Mouse (Mus musculus) liver, embryonic 14.5 days (tissue): ENCODE data around the gene Olfr1368. TPM values are rescaled to one million over a fixed set of nuclear protein-coding genes. Genes with fewer than 3 reads are reported as not detected.

Experiments used
- ATAC-seq: fragments of 200-750 bp; cut with Nextera tagmentation; 2 replicates; pipeline ENCODE4 v1.8.0; 2017; ENCODE audit warnings: moderate number of reproducible peaks, mild to moderate bottlenecking, moderate library complexity; ENCODE audit not compliant: insufficient read depth
- DNase-seq, 3 experiments: peaks; one replicate each; pipeline ENCODE4 v3.0.0-alpha.2; 2012 to 2013; ENCODE audit warnings: low read depth in 3 of 3, low spot score in 3 of 3
- H3K27ac ChIP-seq: fragments of 300-500 bp; sonication (generic); 2 replicates; pipeline ENCODE4 v1.5.1; 2014; ENCODE audit warnings: moderate library complexity, mild to moderate bottlenecking, control low read depth, inconsistent platforms
- H3K27me3 ChIP-seq: fragments of 300-500 bp; sonication (generic); 2 replicates; pipeline ENCODE4 v1.6.1; 2014; ENCODE audit warnings: mild to moderate bottlenecking, low read length, moderate library complexity; ENCODE audit not compliant: control insufficient read depth, insufficient read depth
- H3K36me3 ChIP-seq: fragments of 300-500 bp; sonication (generic); replicated peaks from 2 replicates; pipeline ENCODE4 v1.6.1; 2014; ENCODE audit warnings: low read depth; ENCODE audit not compliant: control insufficient read depth, insufficient read depth
- H3K4me1 ChIP-seq, 2 experiments: fragments of 200-500 bp in 1 of 2; fragments of 300-500 bp in 1 of 2; sonication (generic) in 1 of 2; replicated peaks; 2 replicates each; pipeline ENCODE4 v1.6.1; 2012 to 2014; ENCODE audit warnings: antibody characterized with exemption in 1 of 2, inconsistent platforms in 1 of 2, low read length in 1 of 2; ENCODE audit not compliant: control insufficient read depth in 2 of 2, insufficient read depth in 2 of 2
- H3K4me2 ChIP-seq: fragments of 300-500 bp; sonication (generic); 2 replicates; pipeline ENCODE4 v1.6.1; 2014; ENCODE audit warnings: low read depth, mild to moderate bottlenecking, control low read depth, moderate library complexity
- H3K4me3 ChIP-seq, 2 experiments: fragments of 200-500 bp in 1 of 2; fragments of 300-500 bp in 1 of 2; sonication (generic) in 1 of 2; 2 replicates each; pipeline ENCODE4 v1.5.1; 2012 to 2014; ENCODE audit warnings: low read depth in 2 of 2, low read length in 2 of 2, mild to moderate bottlenecking in 2 of 2, control low read depth in 1 of 2, inconsistent platforms in 1 of 2, moderate library complexity in 1 of 2; ENCODE audit not compliant: insufficient read depth in 1 of 2
- H3K9ac ChIP-seq: fragments of 300-500 bp; sonication (generic); replicated peaks from 2 replicates; pipeline ENCODE4 v1.6.1; 2014; ENCODE audit warnings: mild to moderate bottlenecking, control low read depth, moderate library complexity
- H3K9me3 ChIP-seq: fragments of 300-500 bp; sonication (generic); 2 replicates; pipeline ENCODE4 v1.6.1; 2016; ENCODE audit warnings: low read length, mixed read lengths; ENCODE audit not compliant: control insufficient read depth
- CTCF ChIP-seq: IDR thresholded peaks from 2 replicates; pipeline ENCODE4 v1.5.1; 2016; ENCODE audit warnings: antibody characterized with exemption, low read depth, control low read depth
- EP300 ChIP-seq: IDR thresholded peaks from 2 replicates; pipeline ENCODE4 v1.6.1; 2016; ENCODE audit warnings: antibody characterized with exemption, low read depth
- WGBS: fragments of 180-500 bp; shearing (Covaris S2); extraction: QIAGEN DNeasy Blood & Tissue Kit; methylation state at CpG from one replicate; pipeline ENCODE4 v1.1.7; 2014; ENCODE audit not compliant: insufficient replicate concordance; 5-methylcytosine and 5-hydroxymethylcytosine counted together
- polyA plus RNA-seq, 2 experiments: library from polyadenylated mRNA; depleted of rRNA in 1 of 2; stranded (reverse) in 1 of 2; unstranded in 1 of 2; fragments of >200 nt; fragmentation: Nextera tagmentation in 1 of 2; extraction: Ambion mirVana in 1 of 2; gene quantifications; 2 replicates each; pipeline versions ENCODE4 v1.2.1 to v1.2.3; 2012 to 2014

The Olfr1368 gene
- polyA plus RNA-seq, 2 experiments = not detected

DNA sequence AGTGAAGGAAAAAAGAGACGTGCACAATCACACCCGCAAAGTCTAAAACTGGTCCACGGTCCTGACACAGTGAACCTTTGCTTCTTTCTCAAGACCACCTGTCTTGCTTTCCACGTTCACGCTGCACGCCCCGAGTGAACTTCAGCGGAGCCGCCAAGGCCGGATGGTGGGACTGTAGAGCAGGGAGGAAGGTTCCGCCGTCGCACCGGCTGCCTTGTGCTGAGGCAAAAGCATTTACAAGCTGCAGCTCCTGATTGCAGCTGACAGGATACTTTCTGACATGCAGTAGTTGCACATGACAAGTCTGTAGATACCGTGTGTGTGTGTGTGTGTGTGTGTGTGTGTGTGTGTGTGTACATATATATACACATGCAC, 25.5 kb upstream of the Olfr1368 start:
- H3K4me3 ChIP-seq = peak overlapping the region in 1 of 2 experiments; percentile 60; a peak in 3 of 4 replicates
- H3K4me1 ChIP-seq = peaks cover 8 to 19% of the 10 kb centered on the region in 2 experiments
- 26% methylated on average over 15 of the region's 15 CpGs for WGBS
- H3K27me3 ChIP-seq = no peaks in the 10 kb centered on the region; the same call in 1 of the 2 replicates
- no peaks in the 10 kb centered on the region for H3K9me3 ChIP-seq
- no peak for DNase-seq
- 0 out of 2 replicates have a peak overlapping the region, but pooled peaks have one; percentile 5 for H3K9ac ChIP-seq
- H3K4me2 ChIP-seq = peak overlapping the region; percentile 99
- TF ChIP-seq EP300 (no peak), CTCF (no peak)
- H3K27ac ChIP-seq = no peak overlapping the region
- ATAC-seq = no peak
- H3K36me3 ChIP-seq = no peaks in the 10 kb centered on the region

DNA sequence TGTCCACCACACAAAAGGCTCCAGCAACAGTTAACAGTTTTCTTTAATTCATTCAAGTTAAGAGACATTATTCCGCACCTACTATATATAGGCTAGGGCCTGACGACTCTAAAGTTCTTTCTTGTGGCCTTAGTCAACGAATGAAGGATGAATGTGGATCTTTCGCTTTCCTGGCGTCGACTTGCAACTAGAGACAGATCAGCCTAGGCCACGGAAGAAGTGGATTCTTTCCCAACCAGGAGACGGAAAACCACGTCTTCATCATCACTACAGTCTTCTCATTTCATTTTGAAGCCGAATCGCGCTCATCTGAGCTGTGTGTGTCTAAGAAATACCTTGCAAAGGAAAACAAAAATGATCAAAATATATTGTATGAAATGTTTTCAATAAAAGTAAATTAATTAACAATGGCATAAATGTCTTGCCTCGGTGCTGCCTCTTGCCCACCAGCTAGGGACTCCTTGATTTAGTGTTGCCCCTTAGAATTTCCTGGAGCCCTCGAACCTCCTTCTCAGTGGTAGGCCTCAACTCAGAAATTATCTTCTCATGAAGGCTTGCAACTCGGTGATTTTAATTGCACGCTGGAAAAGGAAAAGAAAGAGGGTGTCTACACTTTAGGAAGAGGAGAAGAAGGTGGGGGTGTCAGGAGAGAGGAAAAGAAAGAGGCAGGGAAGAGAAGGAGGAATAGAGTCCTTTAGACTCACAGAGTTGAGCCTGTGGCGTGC, 24.9 kb upstream of the Olfr1368 start:
- no peaks in the 10 kb centered on the region for H3K36me3 ChIP-seq
- H3K4me1 ChIP-seq = peaks cover 8 to 19% of the 10 kb centered on the region in 2 experiments
- ATAC-seq (no peak), DNase-seq (no peak)
- no peaks in the 10 kb centered on the region; the same call in 1 of the 2 replicates for H3K27me3 ChIP-seq
- peak overlapping the region; percentile 99 for H3K4me2 ChIP-seq
- peak overlapping the region; percentile 77 to 98 for H3K4me3 ChIP-seq
- no peak overlapping the region for H3K27ac ChIP-seq
- no peak for TF ChIP-seq EP300
- TF ChIP-seq CTCF = no peak
- 54% methylated on average over 17 of the region's 17 CpGs for WGBS
- 0 out of 2 replicates have a peak overlapping the region, but pooled peaks have one; percentile 5 for H3K9ac ChIP-seq
- H3K9me3 ChIP-seq = no peaks in the 10 kb centered on the region

DNA sequence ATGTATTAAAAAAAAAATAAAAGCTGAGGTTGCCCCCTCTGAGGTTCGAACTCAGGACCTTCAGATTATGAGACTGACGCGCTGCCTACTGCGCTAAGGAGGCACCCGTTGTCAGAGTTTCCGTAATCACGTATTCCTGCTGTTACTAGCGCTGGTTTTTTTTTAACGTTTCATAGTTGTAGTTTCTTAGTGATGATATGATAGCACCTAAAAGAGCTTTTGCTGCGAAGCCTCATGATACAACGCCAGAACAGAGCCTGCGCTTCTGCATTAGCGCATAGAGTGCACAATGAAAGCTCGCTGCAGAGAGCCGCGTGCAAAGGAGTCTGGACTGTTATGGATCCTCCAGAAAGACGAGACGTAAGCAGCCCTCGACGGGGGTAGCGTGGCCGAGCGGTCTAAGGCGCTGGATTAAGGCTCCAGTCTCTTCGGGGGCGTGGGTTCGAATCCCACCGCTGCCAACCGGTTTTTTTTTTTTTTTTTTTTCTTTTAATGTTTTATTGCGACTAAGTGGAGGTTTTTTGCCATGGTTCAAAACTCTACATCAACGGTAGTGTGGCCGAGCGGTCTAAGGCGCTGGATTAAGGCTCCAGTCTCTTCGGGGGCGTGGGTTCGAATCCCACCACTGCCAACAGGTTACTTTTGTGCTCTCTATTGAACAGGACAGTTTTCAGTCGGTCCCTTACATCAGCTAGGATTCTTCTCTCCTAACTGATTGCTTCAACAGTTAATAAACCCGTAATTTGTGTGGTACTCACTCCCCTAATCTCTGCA, 24.2 kb upstream of the Olfr1368 start:
- H3K27ac ChIP-seq = no peak overlapping the region; the same call in 1 of the 2 replicates
- TF ChIP-seq EP300 (no peak), CTCF (no peak)
- DNase-seq (peak; percentile 70 to 78 (median 71)), ATAC-seq (peak; percentile 78)
- no peaks in the 10 kb centered on the region; the same call in 1 of the 2 replicates for H3K27me3 ChIP-seq
- peaks cover 8 to 19% of the 10 kb centered on the region in 2 experiments for H3K4me1 ChIP-seq
- H3K9me3 ChIP-seq = no peaks in the 10 kb centered on the region
- peak overlapping the region; percentile 53; the same call in 1 of the 2 replicates for H3K9ac ChIP-seq
- peak overlapping the region; percentile 77 to 98 for H3K4me3 ChIP-seq
- WGBS = under 1% methylated on average over 39 of the region's 39 CpGs
- no peaks in the 10 kb centered on the region for H3K36me3 ChIP-seq
- H3K4me2 ChIP-seq = peak overlapping the region; percentile 99

DNA sequence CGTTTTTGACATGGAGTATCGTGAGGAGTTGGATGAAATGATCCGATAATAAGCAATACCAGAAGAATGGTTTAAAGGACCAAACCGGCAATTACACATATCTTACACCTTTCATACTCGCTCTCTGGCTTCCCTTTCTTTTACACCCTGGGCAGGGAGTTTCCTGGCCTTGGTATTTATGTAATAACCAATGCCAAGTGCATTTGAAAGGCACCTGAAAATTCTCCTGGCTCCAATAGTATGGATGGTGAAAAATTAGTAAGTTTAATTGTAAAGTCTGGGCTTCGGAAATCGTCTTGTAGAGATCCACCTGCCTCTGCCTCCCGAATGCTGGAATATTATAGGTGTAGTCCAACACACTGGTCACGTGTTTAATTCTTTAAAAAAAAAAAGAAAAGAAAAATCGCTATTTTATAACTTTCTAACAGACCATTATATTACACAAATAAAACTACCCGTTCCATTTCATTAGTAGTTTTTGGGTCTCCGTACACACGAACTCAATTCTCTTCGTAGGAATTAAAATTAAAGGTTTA, 23.5 kb upstream of the Olfr1368 start:
- no peak for TF ChIP-seq CTCF
- TF ChIP-seq EP300 = no peak
- under 1% methylated on average over 14 of the region's 14 CpGs for WGBS
- H3K9me3 ChIP-seq = no peaks in the 10 kb centered on the region
- H3K4me2 ChIP-seq = peak overlapping the region; percentile 99
- H3K4me3 ChIP-seq = peak overlapping the region; percentile 77 to 98
- H3K27ac ChIP-seq = peak overlapping the region; percentile 83
- H3K27me3 ChIP-seq = no peaks in the 10 kb centered on the region; the same call in 1 of the 2 replicates
- H3K36me3 ChIP-seq = no peaks in the 10 kb centered on the region
- no peak for DNase-seq
- peak overlapping the region; percentile 81 for H3K9ac ChIP-seq
- peaks cover 8 to 19% of the 10 kb centered on the region in 2 experiments for H3K4me1 ChIP-seq
- ATAC-seq = no peak
